Mouse (Mus musculus) left cerebral cortex, postnatal 4 days (tissue): ENCODE data around the gene Cluap1. TPM values are rescaled to one million over a fixed set of nuclear protein-coding genes. Genes with fewer than 3 reads are reported as not detected.

ENCODE experiments used
- DNase-seq: peaks from one replicate; pipeline ENCODE4 v3.0.0-alpha.2; 2022
- intact Hi-C: fragments of 180-260 bp; cut with DNase I; formaldehyde crosslinking; loops from one replicate; pipeline ENCODE4 v1.15.1; 2025
- total RNA-seq, 2 experiments: library from RNA; stranded (reverse); gene quantifications; 2 replicates each; pipeline ENCODE4 v1.2.3; 2021

Gene Cluap1
- total RNA-seq = 10 to 100 TPM; 34.9 to 41.9 TPM

DNA sequence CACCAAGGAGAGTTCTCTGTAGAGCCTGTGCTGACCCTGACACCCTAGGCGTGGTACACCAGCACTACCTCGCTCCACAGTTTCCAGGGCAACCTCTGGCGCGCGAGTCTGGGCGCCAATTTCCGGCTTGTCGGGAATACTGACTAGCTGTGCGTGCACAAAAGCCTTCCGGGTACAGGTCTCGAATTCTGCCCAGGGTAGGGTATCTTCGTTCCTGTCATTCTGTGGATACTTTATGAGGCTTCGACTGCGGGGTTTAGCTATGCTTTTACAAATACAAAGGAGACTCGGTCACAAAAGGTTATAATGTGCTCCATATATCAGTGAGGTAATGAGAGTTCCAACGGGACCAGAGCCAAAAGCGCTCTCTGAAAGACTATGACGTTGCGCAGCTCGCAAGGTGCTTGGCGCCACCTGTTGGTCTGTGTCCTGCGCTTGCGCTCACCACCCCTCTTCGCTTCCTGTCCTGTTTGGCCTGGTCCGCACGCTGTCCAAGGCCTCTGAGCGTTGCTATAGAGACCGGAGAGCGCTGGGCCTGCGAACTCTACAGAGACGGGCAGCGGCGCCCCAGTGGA is at the start of gene Cluap1, which contains the start of gene 1700037C18Rik:
Gene Cluap1 (plus strand): TSS at position 265 of the 575 bp plus-strand sequence.
Gene 1700037C18Rik (minus strand): TSS at position 153 of the 575 bp plus-strand sequence.
- DNase-seq = peak; percentile 94
- intact Hi-C loops = no loop called here

GRCm38 (mm10) chr16:3859254-3859653 is 49.3 kb upstream of the Cluap1 start:
- no peak for DNase-seq

DNA sequence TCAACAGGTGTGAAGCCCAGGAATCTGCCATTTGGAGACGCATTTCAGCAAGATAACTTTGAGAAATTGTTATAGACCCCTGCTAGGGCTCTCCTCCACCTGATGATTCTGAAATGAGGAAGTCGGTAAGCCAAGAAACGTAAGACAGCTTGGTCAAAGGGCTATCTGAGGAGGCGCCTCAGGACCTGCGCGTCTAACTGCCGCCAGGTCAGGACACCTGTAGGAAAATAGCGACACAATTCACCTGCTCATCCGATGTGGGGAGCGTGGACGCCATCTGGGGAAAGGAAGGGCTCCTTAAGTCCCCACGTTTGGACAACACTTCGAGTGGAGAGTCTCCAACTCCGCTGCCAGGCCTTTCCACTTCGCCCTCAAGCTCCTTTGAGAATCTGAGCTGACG is 36.8 kb upstream of the Cluap1 start:
- intact Hi-C loops = no loop called here
- DNase-seq = no peak

More at GRCm38 (mm10) chr16:3859254-3859653, 49.3 kb upstream of the Cluap1 start:
- intact Hi-C loops = no loop called here

- intact Hi-C loops = no loop called here
- peak; percentile 94 for DNase-seq
Observed at GRCm38 (mm10) chr16:3872216-3873047, 36.2 kb upstream of the Cluap1 start, which contains the start of gene Naa60. Gene Naa60, plus strand, starts transcription at chr16:3872375.

DNA sequence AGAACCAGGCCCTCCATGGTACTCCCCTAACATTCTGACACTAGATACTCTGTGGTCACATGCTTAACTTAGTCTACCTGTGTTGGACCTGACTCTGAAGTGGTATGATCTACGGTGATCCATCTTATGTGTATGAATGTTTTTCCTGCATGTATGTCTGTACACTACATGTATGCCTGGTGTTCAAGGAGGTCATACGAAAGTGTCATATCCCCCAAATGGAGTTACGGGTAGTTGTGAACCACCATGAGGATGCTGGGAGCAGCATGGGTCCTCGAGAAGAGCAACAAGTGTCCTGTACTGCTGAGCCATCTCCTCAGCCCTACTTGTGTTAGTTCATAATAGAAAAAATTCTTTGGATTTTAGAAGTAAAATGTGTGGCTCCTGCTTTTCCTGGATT is 32.3 kb upstream of the Cluap1 start:
- intact Hi-C loops = no loop called here
- no peak for DNase-seq

DNA sequence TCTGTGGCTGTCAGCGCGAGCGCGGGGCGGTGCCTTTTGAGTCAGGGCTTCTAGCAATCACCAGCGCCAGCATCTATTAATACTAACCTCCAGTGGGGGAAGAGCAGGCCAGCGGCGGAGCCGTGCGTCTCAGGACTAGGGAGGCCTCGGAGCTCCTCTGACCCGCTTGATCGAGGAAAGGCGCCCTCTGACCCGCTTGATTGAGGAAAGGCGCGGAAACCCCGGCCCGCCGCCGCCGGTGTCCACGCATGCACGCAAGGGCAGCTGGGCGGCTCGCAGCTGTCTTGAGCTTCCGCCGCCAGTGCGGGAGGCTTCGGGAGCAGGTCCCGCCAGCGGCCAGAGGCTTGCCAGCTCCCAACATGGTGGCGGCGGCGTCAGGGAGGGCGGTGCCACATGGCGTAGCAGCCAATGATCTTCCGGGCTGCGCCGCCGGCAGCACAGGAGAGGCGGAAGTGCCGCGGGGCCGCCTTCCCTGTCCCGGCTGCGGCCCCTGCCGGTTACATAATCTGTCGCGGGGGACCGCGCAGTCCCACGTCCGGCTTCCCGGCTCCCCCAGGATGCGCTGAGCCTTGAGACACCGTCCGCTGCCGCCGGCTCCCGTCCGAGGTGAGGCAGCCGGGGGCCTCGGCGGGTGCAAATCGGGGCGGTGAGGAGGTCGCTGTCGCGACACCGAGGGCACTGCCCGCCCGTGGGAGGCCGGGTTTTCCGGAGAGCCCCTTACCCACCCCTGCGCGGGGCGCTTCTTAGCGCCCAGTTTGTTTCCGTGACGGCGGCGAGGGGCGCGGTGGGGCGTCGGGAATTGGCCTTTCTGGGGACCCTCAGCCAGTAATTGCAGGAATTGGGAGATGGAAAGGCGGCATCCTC is 24.2 kb upstream of the Cluap1 start, which contains the start of the genes Zfp597 and Gm20695:
Gene Zfp597 (minus strand): TSS at position 361 of the 864 bp plus-strand sequence.
Gene Gm20695 (plus strand): TSS at position 448 of the 864 bp plus-strand sequence.
- peak; percentile 95 for DNase-seq
- intact Hi-C loops = no loop called here

DNA sequence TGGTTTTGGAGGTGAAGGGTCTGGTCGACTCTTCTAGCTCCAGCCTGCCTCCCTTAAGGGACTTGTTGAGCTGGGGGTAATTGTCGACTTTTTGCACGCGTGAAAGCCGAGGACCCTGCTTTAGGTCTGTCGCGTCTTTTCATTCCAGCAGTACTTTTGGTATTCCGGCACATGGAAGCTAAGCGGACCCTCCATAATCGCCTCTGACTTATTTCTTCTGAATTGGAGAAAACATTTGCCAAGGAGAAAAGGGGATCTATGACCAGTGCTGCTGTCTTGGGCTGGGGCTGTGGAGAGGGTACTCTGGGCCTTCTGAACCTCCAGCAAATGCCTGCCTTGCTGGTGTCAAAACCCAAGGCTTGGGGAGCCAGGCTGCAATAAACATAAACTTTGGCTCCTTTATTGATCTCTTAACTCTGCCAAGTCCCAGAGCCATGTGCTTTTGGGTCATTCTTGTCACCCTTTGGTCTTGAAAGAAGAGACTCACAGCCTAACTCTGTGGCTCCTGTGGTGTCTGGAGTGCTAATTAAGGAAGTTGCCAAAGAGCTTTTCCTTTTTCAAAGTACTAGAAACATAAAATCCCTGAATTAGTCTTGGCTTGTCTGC is 23.4 kb upstream of the Cluap1 start:
- intact Hi-C loops = no loop called here

GRCm38 (mm10) chr16:3891621-3892295 is 16.8 kb upstream of the Cluap1 start:
- intact Hi-C loops = no loop called here
- no peak for DNase-seq

More for the DNA sequence above, 23.4 kb upstream of the Cluap1 start:
- no peak for DNase-seq

GRCm38 (mm10) chr16:3893739-3894138 is 14.9 kb upstream of the Cluap1 start:
- DNase-seq = no peak
- intact Hi-C loops = no loop called here

DNA sequence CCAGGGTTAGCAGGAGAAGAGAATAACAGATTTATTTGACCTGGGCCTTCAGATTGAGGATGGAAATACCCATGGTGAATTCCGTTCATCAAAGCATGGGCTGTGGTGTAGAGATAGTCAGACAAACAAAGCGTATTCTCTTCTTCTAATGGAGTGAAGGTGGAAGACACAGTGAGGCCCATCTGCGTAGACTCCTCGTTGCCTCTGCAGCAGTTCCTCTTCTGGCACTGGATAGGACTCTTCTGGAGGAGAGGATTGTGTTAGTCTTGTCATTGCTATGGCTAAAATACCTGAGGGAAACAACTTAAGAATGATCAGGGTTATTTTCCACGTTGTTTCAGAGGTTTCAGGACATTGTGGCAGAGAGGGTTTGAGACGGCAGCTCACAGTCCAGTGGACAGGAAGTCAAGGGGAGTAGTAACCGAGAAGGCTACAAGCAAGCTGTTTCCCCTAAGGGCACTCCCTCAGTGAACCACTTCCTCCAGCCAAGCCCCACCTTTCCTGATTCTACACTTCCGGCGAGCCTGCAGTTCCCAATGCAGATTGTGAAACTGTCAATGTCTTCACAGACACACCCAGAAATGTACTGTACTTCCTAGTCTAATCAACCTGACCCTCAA is 13.3 kb upstream of the Cluap1 start:
- intact Hi-C loops = no loop called here
- DNase-seq = no peak

DNA sequence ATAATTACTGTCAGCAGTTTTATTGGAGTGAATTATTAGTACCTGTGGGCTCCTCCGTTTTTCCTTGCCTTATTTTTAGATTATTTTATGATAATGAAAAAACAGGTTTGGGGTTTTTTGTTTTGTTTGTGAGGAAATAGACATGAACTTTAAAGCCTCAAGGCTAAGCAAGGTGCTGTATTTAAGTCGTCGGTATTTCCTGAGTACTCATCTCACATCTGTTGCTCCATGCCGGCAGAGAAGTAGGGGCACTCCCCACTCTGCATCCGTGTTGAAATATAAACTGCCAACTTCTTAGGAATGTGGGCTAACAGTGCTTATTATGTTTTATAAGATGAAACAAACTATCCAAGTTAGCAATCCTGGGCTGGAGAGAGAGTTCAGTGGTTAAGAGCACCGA is 12.6 kb upstream of the Cluap1 start:
- DNase-seq = no peak
- intact Hi-C loops = no loop called here

DNA sequence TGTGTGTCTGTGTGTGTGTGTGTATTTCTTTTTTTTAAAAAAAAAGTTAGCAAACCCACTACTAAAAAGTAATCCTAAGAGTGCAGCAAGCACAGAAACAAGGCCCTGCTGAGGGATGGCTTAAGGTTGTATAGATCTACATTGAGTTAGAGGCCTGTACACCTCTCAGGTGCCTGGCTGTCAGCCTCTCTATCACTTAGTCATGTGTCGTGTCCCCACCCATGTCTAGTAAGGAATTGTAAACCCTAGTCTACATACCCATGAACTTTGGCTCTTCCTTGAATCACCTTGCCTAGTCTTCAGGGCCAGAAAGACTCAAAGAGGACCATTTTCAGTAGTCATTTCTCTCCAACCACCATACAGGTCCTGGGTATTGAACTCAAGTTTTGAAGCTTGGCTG is 12.0 kb upstream of the Cluap1 start:
- intact Hi-C loops = no loop called here
- no peak for DNase-seq

DNA sequence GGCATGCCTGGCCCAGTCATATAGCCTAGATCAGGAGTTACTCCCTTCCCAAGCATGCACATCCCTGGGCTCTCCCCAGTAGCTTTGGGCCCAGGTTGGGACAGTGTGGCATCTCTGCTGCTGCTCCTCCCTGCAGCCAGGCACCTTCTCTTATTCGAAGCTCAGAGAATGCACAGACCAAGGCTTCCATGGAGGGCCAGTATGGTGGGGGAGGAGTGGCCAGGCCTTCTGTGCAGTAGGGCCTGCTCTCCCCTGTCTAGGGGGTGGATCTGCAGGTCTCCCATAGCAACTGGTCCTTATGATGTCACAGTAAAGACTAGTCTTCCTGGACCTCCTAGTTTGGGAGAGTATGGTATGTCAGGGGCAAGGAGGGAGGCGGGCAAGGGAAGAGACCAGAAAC is 1.1 kb upstream of the Cluap1 start:
- no peak for DNase-seq
- intact Hi-C loops = no loop called here

GRCm38 (mm10) chr16:3909118-3909517 is 517 bp downstream of the Cluap1 start:
- DNase-seq = no peak
- intact Hi-C loops = no loop called here

DNA sequence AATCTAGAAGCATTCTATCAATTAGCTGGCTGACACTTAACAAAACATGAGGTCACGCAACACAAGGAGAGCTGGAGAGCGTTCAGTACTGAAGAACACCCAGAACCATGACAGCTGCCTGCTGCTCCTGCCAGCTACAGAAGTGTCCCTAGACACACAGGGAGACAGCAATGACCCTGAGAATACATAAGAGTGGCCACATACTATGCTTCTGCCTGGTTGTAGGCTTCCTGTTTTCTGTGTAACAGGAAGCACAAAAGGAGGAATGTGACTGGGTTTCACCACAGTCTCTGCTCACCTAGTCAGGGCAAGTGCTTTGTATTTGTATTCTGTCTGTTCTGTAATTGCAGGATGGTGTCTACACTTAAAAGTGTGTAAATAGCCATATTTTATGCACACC is 12.2 kb downstream of the Cluap1 start:
- intact Hi-C loops = loop anchor here (10.0 kb wide), 1 partner anchor 74 kb away; no protein-coding TSS in a partner anchor
- no peak for DNase-seq

GRCm38 (mm10) chr16:3923515-3923914 is 14.9 kb downstream of the Cluap1 start:
- no peak for DNase-seq

DNA sequence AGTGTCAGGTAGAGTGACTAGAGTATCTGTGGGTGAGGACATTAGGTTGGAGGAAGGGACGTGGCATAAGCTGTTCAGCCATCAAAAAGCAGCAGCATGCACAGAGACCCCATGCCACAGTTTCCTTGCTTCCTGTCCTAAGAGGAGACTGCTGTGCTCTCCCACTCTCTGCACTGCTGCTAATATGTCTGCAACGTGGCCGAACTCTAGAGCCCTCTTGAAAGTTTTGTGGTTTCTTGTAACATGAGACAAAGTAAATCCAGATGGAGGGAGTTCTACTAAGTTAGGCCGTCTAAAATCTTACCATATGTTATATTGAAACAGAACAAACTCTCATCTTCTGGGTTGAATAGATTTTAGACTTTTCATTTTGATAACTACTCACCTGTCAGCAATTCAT is 15.4 kb downstream of the Cluap1 start:
- intact Hi-C loops = loop anchor here (10.0 kb wide), 1 partner anchor 71 kb away; no protein-coding TSS in a partner anchor
- DNase-seq = no peak

More at GRCm38 (mm10) chr16:3923515-3923914, 14.9 kb downstream of the Cluap1 start:
- intact Hi-C loops = loop anchor here (10.0 kb wide), 1 partner anchor 71 kb away; no protein-coding TSS in a partner anchor

GRCm38 (mm10) chr16:3928582-3928981 is 20.0 kb downstream of the Cluap1 start:
- DNase-seq = no peak
- intact Hi-C loops = loop anchor here (10.0 kb wide), 1 partner anchor 66 kb away; no protein-coding TSS in a partner anchor

GRCm38 (mm10) chr16:3929151-3929550 is 20.6 kb downstream of the Cluap1 start:
- DNase-seq = no peak
- intact Hi-C loops = loop anchor here (10.0 kb wide), 1 partner anchor 66 kb away; no protein-coding TSS in a partner anchor
